Mouse (Mus musculus) cerebellum, adult 2 months (tissue): ENCODE results near the gene Rhbdf1. TPM values are rescaled to one million over a fixed set of nuclear protein-coding genes. Genes with fewer than 3 reads are reported as not detected.
A peak's percentile ranks its signal among the peaks of the same experiment; 100 is the strongest.

ENCODE experiments used
- DNase-seq, 2 experiments: peaks; one replicate each; pipeline ENCODE4 v3.0.0; 2021
- H3K27ac ChIP-seq: fragments of 200-500 bp; 2 replicates; pipeline ENCODE4 v1.5.1; 2012; ENCODE audit warnings: low read length, control low read depth, inconsistent platforms; ENCODE audit not compliant: insufficient read depth
- H3K27me3 ChIP-seq: fragments of 200-500 bp; 2 replicates; pipeline ENCODE4 v1.6.1; 2012; ENCODE audit warnings: inconsistent platforms, mild to moderate bottlenecking, low read length, moderate library complexity; ENCODE audit not compliant: control insufficient read depth, insufficient read depth
- H3K4me1 ChIP-seq: fragments of 200-500 bp; 2 replicates; pipeline ENCODE4 v1.6.1; 2011; ENCODE audit warnings: low read length; ENCODE audit not compliant: control insufficient read depth, insufficient read depth
- H3K4me3 ChIP-seq: fragments of 200-500 bp; replicated peaks from 2 replicates; pipeline ENCODE3; 2011; ENCODE audit warnings: mild to moderate bottlenecking, low read depth, low read length, control low read depth; ENCODE audit not compliant: insufficient read depth
- CTCF ChIP-seq: fragments of 200-500 bp; IDR thresholded peaks from 2 replicates; pipeline ENCODE4 v1.5.1; 2011; ENCODE audit warnings: low read depth, mild to moderate bottlenecking, control low read depth, low read length, moderate library complexity, borderline replicate concordance; ENCODE audit not compliant: insufficient read depth
- POLR2A ChIP-seq: fragments of 200-500 bp; IDR thresholded peaks from 2 replicates; pipeline ENCODE4 v1.6.1; 2011; ENCODE audit warnings: low read length, control low read depth, borderline replicate concordance; ENCODE audit not compliant: insufficient read depth
- WGBS: fragments of 180-500 bp; shearing (Covaris S2); methylation state at CpG from one replicate; pipeline ENCODE4 v1.1.7; 2018; 5-methylcytosine and 5-hydroxymethylcytosine counted together
- polyA plus RNA-seq: library from polyadenylated mRNA; depleted of rRNA; stranded (reverse); fragments of >200 nt; gene quantifications from 2 replicates; pipeline ENCODE4 v1.2.3, GENCODE M21; 2012

The Rhbdf1 gene
- polyA plus RNA-seq, 1 experiment, result 31.3 TPM

DNA sequence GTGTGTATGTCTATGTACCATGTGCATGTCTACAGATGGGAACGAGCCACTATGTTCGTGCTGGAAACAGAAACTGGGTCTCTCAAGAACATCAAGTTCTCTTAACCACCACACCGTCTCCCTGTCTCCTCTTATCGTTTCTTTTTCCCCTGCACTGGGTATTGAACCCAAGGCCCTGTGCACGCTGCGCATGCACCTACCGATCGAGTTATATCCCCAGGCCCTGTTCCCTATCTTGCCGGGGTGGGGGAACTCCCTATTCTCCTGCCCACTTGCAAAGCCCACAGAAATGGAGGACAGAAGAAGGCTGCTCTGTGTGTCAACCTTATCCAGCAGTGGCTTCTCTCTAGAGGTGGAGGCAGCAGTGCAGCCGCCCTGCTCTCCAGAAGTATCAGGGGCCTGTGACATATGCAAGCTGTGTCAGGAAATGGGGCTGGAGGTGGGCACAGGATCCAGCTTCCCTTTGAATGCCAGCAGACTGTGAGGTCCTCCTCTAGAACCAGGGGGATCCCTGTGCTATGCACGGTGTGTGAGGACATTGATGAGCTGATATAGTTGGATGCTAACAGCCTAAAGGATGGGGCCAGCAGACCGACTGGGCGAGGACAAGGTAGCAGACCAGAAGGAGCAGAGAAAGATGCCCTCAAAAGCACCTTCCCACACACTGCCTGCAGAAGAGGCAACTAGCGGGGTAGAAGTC lies 23.7 kb downstream of the Rhbdf1 start:
- DNase-seq, result no peak
- WGBS, result 77% methylated on average over 14 of the region's 14 CpGs

DNA sequence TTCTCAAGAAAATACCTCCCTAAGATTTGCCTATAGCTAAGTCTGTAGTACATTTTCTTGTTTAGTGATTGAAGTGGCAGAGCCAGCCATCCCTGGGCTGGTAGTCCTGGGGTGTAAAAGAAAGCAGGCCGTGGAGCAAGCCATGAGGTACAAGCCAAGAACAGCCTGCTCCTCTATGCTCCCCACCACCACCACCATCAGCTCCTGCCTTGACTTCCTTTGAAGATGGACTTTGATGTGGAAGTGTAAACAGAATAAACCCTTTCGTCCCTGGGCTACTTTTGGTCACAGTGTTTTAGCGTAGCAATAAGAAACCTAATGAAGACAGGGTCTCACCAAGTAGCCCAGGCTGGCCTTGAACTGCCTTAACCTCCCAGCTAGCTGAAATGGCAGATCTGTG lies 24.3 kb downstream of the Rhbdf1 start:
- Histone ChIP-seq H3K4me1 (peaks cover under 1% of the 10 kb centered on the region), H3K4me3 (no peak overlapping the region), H3K27ac (no peak overlapping the region), H3K27me3 (no peaks in the 10 kb centered on the region)
- 71% methylated on average over 3 of the region's 3 CpGs for WGBS
- TF ChIP-seq POLR2A (no peak), CTCF (no peak)
- no peak for DNase-seq

More for the DNA sequence above, 23.7 kb downstream of the Rhbdf1 start:
- no peak for TF ChIP-seq POLR2A
- TF ChIP-seq CTCF, result no peak
- Histone ChIP-seq H3K4me1 (no peaks in the 10 kb centered on the region), H3K27me3 (no peaks in the 10 kb centered on the region), H3K4me3 (no peak overlapping the region), H3K27ac (no peak overlapping the region)

DNA sequence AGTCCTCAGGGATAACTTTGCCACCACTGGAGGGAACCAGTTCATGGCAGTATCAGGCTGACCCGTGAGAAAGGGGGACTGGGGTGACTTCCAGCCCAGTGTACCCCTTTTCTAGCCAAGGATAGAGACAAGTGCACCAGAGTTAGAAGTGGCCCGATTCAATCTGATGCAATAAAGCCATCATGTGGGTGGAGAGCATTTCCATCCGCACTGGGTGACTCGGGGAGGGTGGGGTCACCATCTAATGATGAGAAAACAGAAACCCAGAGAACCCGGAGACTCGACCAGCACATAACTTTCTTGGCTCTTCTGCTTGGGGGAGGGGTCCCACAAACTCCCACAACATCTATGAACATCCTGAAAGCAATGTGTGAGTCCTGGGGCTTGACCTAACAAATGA lies 25.4 kb downstream of the Rhbdf1 start:
- DNase-seq, result no peak
- Histone ChIP-seq H3K4me1 (peaks cover 6% of the 10 kb centered on the region), H3K4me3 (no peak overlapping the region), H3K27me3 (no peaks in the 10 kb centered on the region), H3K27ac (no peak overlapping the region)
- 69% methylated on average over 6 of the region's 6 CpGs for WGBS
- TF ChIP-seq CTCF, result no peak
- no peak for TF ChIP-seq POLR2A

DNA sequence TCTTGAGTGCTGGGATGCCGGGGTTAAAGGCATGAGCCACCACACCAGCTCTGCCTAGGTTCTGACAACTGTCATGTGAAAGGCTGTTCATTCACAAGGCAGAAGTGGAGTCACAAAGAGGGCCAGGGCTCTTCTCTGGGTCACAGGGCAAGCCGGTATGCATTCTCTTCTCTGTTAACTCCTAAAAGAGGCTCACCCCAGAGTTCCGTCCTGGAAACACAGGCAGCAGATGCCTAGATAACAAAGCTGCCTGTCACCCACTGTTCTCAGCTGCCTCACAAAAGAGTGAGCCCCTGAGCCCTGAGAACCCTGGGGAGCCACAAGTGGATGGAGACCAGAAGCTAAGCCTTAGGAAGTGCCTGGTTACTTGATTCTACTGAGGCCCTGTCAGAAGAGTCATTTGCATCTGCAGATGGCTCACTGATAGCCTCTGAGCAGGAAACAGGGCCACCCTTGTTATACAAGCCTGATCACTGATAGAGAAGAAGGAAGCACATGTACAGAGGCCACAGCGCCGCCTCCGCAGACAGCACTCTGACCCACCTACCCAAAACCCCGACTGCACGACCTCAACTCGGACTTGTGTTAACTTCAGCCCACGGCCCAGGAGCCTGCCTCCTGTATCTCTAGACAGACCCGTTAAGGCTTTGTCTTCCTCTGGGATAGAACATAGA lies 26.1 kb downstream of the Rhbdf1 start:
- H3K27me3 ChIP-seq, result no peaks in the 10 kb centered on the region
- H3K27ac ChIP-seq, result no peak overlapping the region
- TF ChIP-seq POLR2A (no peak), CTCF (no peak)
- no peak for DNase-seq
- H3K4me1 ChIP-seq, result peaks cover 10% of the 10 kb centered on the region
- no peak overlapping the region for H3K4me3 ChIP-seq
- 46% methylated on average over 11 of the region's 11 CpGs for WGBS

DNA sequence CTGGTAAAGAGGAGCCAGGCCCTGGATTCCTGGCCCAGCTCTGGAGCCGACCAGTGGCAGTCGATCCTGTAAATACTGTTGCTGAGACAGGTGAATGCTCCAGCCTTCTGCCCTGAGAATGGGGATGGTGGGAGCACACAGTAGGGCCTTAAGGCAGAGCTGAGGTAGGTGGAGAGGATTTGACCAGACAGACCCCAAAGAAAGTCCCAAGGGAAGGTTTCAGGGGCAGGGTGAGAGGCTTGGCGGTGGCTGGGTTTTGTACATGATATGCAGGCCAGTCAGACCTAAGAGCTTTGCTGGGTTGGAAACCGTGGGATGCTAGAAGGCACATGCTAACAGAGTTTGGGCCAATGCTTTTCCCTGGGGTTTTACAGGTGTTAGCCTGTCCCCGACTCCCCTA lies 27.5 kb downstream of the Rhbdf1 start:
- no peak overlapping the region for H3K27ac ChIP-seq
- no peak for DNase-seq
- no peak overlapping the region for H3K4me3 ChIP-seq
- WGBS, result 87% methylated on average over 5 of the region's 5 CpGs
- peaks cover 20% of the 10 kb centered on the region for H3K4me1 ChIP-seq
- TF ChIP-seq CTCF, result no peak
- TF ChIP-seq POLR2A, result no peak
- H3K27me3 ChIP-seq, result no peaks in the 10 kb centered on the region

DNA sequence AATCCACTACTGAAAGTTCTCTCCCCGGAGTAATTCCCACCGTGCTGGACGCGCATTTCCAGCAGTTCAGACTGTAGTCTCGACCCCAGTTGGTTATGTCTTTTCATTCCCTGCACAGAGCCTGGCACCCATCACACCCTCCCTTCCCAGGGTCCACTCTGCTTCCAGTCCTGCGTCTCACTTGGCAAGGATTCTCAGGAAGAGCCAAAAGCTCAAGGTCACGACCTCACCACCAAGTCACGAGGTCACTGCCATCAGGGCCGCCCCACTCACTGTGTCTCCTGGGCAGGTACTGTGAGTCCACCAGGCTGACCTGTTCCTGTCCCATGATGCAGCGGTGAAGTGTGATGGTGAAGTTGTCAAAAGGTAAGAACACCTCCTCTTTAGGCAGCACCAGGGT lies 28.0 kb downstream of the Rhbdf1 start:
- Histone ChIP-seq H3K27ac (no peak overlapping the region), H3K27me3 (no peaks in the 10 kb centered on the region), H3K4me1 (peaks cover 20% of the 10 kb centered on the region), H3K4me3 (no peak overlapping the region)
- 89% methylated on average over 10 of the region's 10 CpGs for WGBS
- TF ChIP-seq POLR2A (no peak), CTCF (no peak)
- DNase-seq, result no peak

DNA sequence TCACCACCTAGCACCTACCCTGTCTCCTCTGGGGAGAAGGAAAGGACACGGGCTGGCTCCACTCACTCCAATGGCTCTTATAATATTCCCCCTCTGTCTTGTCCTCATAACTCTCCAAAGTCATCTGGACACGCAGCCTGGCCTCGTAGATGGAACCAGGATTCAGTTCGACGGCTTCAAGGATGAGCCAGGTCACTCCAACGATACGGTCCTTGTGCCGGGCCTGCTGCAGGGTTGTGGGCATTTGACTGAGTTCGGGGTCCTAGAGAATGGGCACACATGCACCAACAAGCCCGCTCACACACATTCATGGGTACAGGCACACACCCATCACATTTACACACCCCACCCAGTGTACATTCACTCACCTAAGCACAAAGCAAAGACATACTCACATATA lies 28.9 kb downstream of the Rhbdf1 start:
- peaks cover 20% of the 10 kb centered on the region for H3K4me1 ChIP-seq
- H3K4me3 ChIP-seq, result no peak overlapping the region
- TF ChIP-seq POLR2A (no peak), CTCF (no peak)
- no peaks in the 10 kb centered on the region for H3K27me3 ChIP-seq
- no peak overlapping the region for H3K27ac ChIP-seq
- no peak for DNase-seq
- 95% methylated on average over 10 of the region's 10 CpGs for WGBS

DNA sequence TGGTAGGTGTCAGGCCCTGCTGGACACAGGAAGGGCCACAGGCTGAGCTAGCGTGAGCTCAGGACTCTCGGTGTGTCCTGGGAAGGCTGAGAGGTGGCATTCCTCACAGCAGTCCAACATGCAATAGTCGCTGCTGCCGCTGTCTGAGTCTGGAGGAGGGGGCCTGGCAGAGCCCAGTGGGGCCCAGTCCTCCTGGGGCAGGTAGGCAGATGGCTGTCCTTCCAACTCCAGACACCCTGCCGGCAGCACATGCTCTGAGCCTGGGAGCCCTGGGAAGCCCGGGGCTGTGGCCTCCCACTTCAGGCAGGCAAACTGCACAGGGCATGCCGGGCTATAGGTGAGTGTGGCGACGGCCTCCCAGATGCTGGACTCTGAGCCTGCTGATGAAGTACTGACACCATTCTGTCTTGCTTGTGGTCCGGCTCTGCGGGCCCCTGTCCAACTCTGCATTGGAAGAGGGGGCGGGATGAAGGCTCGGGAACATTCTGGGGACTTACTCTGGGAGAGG lies 31.4 kb downstream of the Rhbdf1 start:
- DNase-seq, result peak; percentile 26 to 42
- WGBS, result 30% methylated on average over 13 of the region's 13 CpGs
- no peak overlapping the region for H3K4me3 ChIP-seq
- no peak overlapping the region for H3K27ac ChIP-seq
- TF ChIP-seq POLR2A (no peak), CTCF (no peak)
- peaks cover 20% of the 10 kb centered on the region for H3K4me1 ChIP-seq
- no peaks in the 10 kb centered on the region for H3K27me3 ChIP-seq
